Mouse (Mus musculus) kidney, embryonic 14.5 days (tissue): ENCODE results near the gene Emp2. TPM values are rescaled to one million over a fixed set of nuclear protein-coding genes. Genes with fewer than 3 reads are reported as not detected.

Source experiments
- ATAC-seq: fragments of 200-750 bp; cut with Nextera tagmentation; 2 replicates; pipeline ENCODE4 v1.8.0; 2017; ENCODE audit warnings: moderate number of reproducible peaks, mild to moderate bottlenecking, moderate TSS enrichment, moderate library complexity; ENCODE audit not compliant: low FRiP score, low TSS enrichment
- H3K27ac ChIP-seq: fragments of 300-500 bp; sonication (generic); 2 replicates; pipeline ENCODE4 v1.5.1; 2014; ENCODE audit warnings: low read depth, mild to moderate bottlenecking, low read length, moderate library complexity, mixed read lengths
- H3K27me3 ChIP-seq: fragments of 300-500 bp; sonication (generic); 2 replicates; pipeline ENCODE4 v1.6.1; 2014; ENCODE audit warnings: mild to moderate bottlenecking, low read length; ENCODE audit not compliant: control insufficient read depth, insufficient read depth
- H3K36me3 ChIP-seq: fragments of 300-500 bp; sonication (generic); 2 replicates; pipeline ENCODE4 v1.6.1; 2014; ENCODE audit warnings: low read length, mixed read lengths; ENCODE audit not compliant: control insufficient read depth, insufficient read depth
- H3K4me1 ChIP-seq: fragments of 300-500 bp; sonication (generic); 2 replicates; pipeline ENCODE4 v1.6.1; 2014; ENCODE audit warnings: low read length, mixed read lengths; ENCODE audit not compliant: control insufficient read depth, insufficient read depth
- H3K4me2 ChIP-seq: fragments of 300-500 bp; sonication (generic); replicated peaks from 2 replicates; pipeline ENCODE4 v1.6.1; 2014; ENCODE audit warnings: low read depth, mild to moderate bottlenecking, low read length
- H3K4me3 ChIP-seq: fragments of 300-500 bp; sonication (generic); 2 replicates; pipeline ENCODE4 v1.5.1; 2014; ENCODE audit warnings: mild to moderate bottlenecking, low read length
- H3K9ac ChIP-seq: fragments of 300-500 bp; sonication (generic); 2 replicates; pipeline ENCODE4 v1.6.1; 2014; ENCODE audit warnings: low read depth, mild to moderate bottlenecking, low read length, moderate library complexity
- H3K9me3 ChIP-seq: fragments of 300-500 bp; sonication (generic); 2 replicates; pipeline ENCODE4 v1.6.1; 2016; ENCODE audit warnings: low read length; ENCODE audit not compliant: control insufficient read depth
- WGBS: fragments of 180-500 bp; shearing (Covaris S2); extraction: QIAGEN DNeasy Blood & Tissue Kit; methylation state at CpG from one replicate; pipeline ENCODE4 v1.1.7; 2014; 5-methylcytosine and 5-hydroxymethylcytosine counted together
- polyA plus RNA-seq: library from polyadenylated mRNA; unstranded; fragments of >200 nt; fragmentation: Nextera tagmentation; extraction: Ambion mirVana; gene quantifications from 2 replicates; pipeline ENCODE4 v1.2.1, GENCODE M21; 2014

The Emp2 gene
- polyA plus RNA-seq, 1 experiment from 2014 or later: 14.7 TPM

GRCm38 (mm10) chr16:10307351-10307750 lies 6.4 kb downstream of the Emp2 start:
- Histone ChIP-seq H3K9ac (no peak overlapping the region), H3K4me3 (no peak overlapping the region), H3K9me3 (no peaks in the 10 kb centered on the region), H3K36me3 (no peaks in the 10 kb centered on the region), H3K4me2 (no peak overlapping the region), H3K27me3 (no peaks in the 10 kb centered on the region), H3K27ac (no peak overlapping the region), H3K4me1 (no peaks in the 10 kb centered on the region)
- no peak for ATAC-seq
- 56% methylated on average over 5 of the region's 5 CpGs for WGBS

GRCm38 (mm10) chr16:10306101-10306500 lies 7.7 kb downstream of the Emp2 start:
- H3K27me3 ChIP-seq: no peaks in the 10 kb centered on the region
- H3K4me3 ChIP-seq: no peak overlapping the region
- H3K27ac ChIP-seq: no peak overlapping the region
- H3K4me2 ChIP-seq: no peak overlapping the region
- ATAC-seq: no peak
- 54% methylated on average over 3 of the region's 3 CpGs for WGBS
- no peaks in the 10 kb centered on the region for H3K9me3 ChIP-seq
- H3K4me1 ChIP-seq: no peaks in the 10 kb centered on the region
- no peak overlapping the region for H3K9ac ChIP-seq
- no peaks in the 10 kb centered on the region for H3K36me3 ChIP-seq

DNA sequence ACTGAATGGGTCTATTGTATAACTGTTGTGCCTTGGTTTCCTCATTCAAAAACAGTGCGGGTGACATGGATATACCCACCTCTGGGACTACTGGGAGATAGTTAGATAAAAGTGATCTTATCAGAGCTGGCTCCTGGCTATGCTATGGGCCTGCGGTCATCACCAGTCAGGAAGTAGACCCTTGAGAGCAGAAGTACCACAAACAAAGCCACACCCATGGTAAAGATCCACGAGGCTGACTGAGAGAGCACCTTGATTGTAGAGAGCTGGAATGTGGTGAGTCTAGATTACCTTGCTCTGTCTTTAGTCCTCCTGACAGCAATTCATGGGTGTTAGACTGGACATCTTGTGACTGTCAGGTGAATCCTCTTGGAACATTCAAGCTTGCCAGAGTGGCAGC lies 12.4 kb downstream of the Emp2 start:
- Histone ChIP-seq H3K36me3 (no peaks in the 10 kb centered on the region), H3K27ac (no peak overlapping the region), H3K4me1 (no peaks in the 10 kb centered on the region), H3K27me3 (no peaks in the 10 kb centered on the region), H3K9me3 (peaks cover 2% of the 10 kb centered on the region; the same call in 1 of the 2 replicates), H3K4me3 (no peak overlapping the region), H3K4me2 (no peak overlapping the region), H3K9ac (no peak overlapping the region)
- ATAC-seq: no peak
- WGBS: 81% methylated on average over 3 of the region's 3 CpGs

DNA sequence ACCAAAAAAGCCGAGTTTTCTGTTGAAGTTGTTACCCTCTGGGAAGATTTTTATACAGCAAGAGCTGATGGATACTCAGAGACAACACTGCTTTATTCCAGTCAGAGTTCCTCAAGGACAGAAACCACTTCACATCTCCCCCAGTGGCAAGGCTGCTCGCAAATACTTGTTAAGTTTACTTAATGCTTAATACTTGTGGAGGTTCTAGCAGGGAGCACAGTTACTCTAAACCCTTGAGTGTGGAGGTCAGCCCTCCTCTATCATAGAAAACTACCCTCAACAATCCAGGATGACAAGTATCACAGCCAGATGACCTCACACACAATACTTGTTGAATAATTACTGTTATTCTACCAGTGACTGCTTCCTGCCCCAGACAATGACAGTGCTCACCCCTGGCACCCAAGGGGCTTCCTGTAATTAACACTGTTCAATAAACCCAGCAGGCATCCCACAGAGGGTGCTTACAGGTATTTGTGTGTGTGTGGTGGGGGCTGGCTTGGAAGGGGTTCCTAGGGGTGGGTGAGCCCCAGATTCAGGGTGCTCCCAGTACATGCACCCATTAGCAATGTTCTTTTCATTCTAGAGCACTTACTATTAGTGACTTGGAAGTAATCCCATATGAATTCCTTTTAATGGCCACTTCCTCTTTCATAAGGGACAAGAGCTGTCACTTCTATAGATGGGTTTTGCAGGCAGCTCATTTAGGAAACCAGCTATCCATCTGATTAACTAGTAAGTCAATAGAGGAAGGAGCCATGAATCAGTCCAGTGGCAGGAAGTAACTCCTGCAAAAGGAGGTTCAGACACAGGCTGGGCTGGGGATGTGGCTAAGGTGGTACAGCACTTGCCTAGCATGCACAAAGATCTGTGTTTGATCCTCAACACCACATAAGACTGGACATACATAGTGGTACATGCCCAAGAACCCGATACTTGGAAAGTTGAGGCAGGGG lies 13.3 kb downstream of the Emp2 start:
- no peaks in the 10 kb centered on the region for H3K4me1 ChIP-seq

GRCm38 (mm10) chr16:10299637-10300036 lies 14.1 kb downstream of the Emp2 start:
- no peaks in the 10 kb centered on the region for H3K27me3 ChIP-seq
- H3K4me1 ChIP-seq: no peaks in the 10 kb centered on the region
- no peak overlapping the region for H3K9ac ChIP-seq
- ATAC-seq: no peak
- no peak overlapping the region for H3K4me2 ChIP-seq
- 23% methylated on average over 8 of the region's 8 CpGs for WGBS
- no peak overlapping the region for H3K4me3 ChIP-seq
- no peaks in the 10 kb centered on the region for H3K36me3 ChIP-seq
- peaks cover 2% of the 10 kb centered on the region; the same call in 1 of the 2 replicates for H3K9me3 ChIP-seq
- H3K27ac ChIP-seq: no peak overlapping the region

More for the DNA sequence above, 13.3 kb downstream of the Emp2 start:
- peaks cover 2% of the 10 kb centered on the region; the same call in 1 of the 2 replicates for H3K9me3 ChIP-seq
- H3K36me3 ChIP-seq: no peaks in the 10 kb centered on the region
- H3K9ac ChIP-seq: no peak overlapping the region
- WGBS: 58% methylated on average over 3 of the region's 3 CpGs
- H3K27ac ChIP-seq: no peak overlapping the region
- no peak for ATAC-seq
- H3K4me3 ChIP-seq: no peak overlapping the region
- H3K27me3 ChIP-seq: no peaks in the 10 kb centered on the region
- H3K4me2 ChIP-seq: no peak overlapping the region

DNA sequence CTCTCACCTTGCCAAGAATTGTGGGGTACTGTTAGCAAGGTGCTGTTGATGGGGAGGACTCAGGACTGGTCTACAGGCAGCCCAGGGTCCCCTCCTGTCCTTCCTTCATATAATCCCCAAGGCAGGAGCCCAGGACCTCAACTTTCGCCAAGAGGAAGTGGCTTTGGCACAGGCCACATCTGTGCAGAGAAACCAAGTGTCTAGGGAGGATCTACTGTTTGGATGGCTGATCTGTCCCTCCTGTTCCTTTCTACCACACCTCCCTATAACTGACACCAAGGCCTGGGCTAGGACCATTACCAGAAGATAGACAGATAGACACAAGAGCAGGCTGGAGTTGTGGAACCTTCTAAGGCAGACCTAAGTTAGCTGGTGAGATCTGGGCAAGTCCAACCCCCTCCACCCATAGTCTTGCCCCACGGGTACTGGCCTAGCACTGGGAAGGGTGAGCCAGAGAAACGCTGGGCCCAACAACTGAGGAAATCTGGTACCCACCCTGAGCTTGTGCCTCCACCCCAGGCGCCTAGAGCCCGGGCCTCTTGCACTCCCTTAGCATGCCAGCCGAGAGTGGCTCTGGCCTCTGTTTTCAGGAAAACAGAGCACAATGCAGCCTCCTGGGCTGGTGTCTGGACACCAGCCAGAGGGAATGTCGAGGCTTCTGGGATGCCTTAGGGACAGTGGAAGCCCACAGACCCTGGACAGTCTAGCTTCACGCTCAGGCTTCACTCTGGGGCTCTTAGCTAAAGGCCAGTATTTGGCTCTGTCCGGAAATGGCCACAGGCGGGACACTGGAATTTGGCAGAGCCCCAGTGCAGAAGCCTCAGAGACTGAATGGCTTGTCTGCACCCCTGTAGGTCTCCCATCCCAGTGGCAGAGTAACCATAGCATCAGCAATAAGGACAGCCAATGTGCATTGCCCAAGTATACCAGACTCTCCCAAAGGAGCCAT lies 15.8 kb downstream of the Emp2 start:
- 89% methylated on average over 10 of the region's 10 CpGs for WGBS
- no peak for ATAC-seq
- Histone ChIP-seq H3K36me3 (no peaks in the 10 kb centered on the region), H3K4me3 (no peak overlapping the region), H3K27ac (no peak overlapping the region), H3K4me1 (no peaks in the 10 kb centered on the region), H3K9ac (no peak overlapping the region), H3K4me2 (no peak overlapping the region), H3K27me3 (no peaks in the 10 kb centered on the region), H3K9me3 (peaks cover 2% of the 10 kb centered on the region; the same call in 1 of the 2 replicates)

GRCm38 (mm10) chr16:10288115-10288514 lies 25.7 kb downstream of the Emp2 start:
- 87% methylated on average over 6 of the region's 6 CpGs for WGBS
- H3K4me1 ChIP-seq: 0 out of 2 replicates have a peak, but pooled peaks cover 2% of the 10 kb centered on the region
- no peak overlapping the region for H3K4me2 ChIP-seq
- H3K27me3 ChIP-seq: no peaks in the 10 kb centered on the region
- no peaks in the 10 kb centered on the region; the same call in 1 of the 2 replicates for H3K36me3 ChIP-seq
- ATAC-seq: no peak
- no peaks in the 10 kb centered on the region for H3K9me3 ChIP-seq
- H3K4me3 ChIP-seq: no peak overlapping the region
- H3K9ac ChIP-seq: no peak overlapping the region
- H3K27ac ChIP-seq: no peak overlapping the region

- Histone ChIP-seq H3K27ac (no peak overlapping the region), H3K4me3 (no peak overlapping the region), H3K27me3 (no peaks in the 10 kb centered on the region), H3K9ac (no peak overlapping the region), H3K36me3 (no peaks in the 10 kb centered on the region; the same call in 1 of the 2 replicates), H3K4me1 (0 out of 2 replicates have a peak, but pooled peaks cover 2% of the 10 kb centered on the region), H3K9me3 (no peaks in the 10 kb centered on the region), H3K4me2 (no peak overlapping the region)
- no peak for ATAC-seq
- 64% methylated on average over 9 of the region's 9 CpGs for WGBS
Observed at GRCm38 (mm10) chr16:10286513-10287268, 27.1 kb downstream of the Emp2 start.
